Mouse (Mus musculus): ENCODE data around the gene Wbp2nl.
"Not testable (repeated sequence)": the region's sequence is repeated elsewhere in the genome, so short reads cannot be mapped to it uniquely, and the experiment has no call there.

Wbp2nl gene

GRCm38 (mm10) chr15:82348258-82348998 is 49.7 kb downstream of the Wbp2nl start:
- DNase-seq (ENCODE audit: low spot score) = no peak

GRCm38 (mm10) chr15:82348999-82349341 is 50.2 kb downstream of the Wbp2nl start:
- DNase-seq (ENCODE audit: low spot score) = no peak

GRCm38 (mm10) chr15:82350349-82350748 is 51.6 kb downstream of the Wbp2nl start:
- DNase-seq (ENCODE audit: low spot score) = no peak

- no peak for DNase-seq (ENCODE audit: low spot score)
Measured at GRCm38 (mm10) chr15:82351480-82351879, 52.7 kb downstream of the Wbp2nl start.

GRCm38 (mm10) chr15:82353078-82353744 is 54.5 kb downstream of the Wbp2nl start:
- DNase-seq (ENCODE audit: low spot score) = no peak

- DNase-seq (ENCODE audit: low spot score) = no peak
Measured at GRCm38 (mm10) chr15:82353745-82354113, 55.0 kb downstream of the Wbp2nl start.

- DNase-seq (ENCODE audit: low spot score) = peak; percentile 98
Measured at GRCm38 (mm10) chr15:82354126-82354945, 55.6 kb downstream of the Wbp2nl start, which contains the start of gene Ndufa6. Gene Ndufa6, minus strand, starts transcription at chr15:82354322.

- DNase-seq (ENCODE audit: low spot score) = no peak
Measured at GRCm38 (mm10) chr15:82358431-82359260, 59.9 kb downstream of the Wbp2nl start.

- no peak for DNase-seq (ENCODE audit: low spot score)
Measured at GRCm38 (mm10) chr15:82361459-82362018, 62.8 kb downstream of the Wbp2nl start.

- no peak for DNase-seq (ENCODE audit: low spot score)
Measured at GRCm38 (mm10) chr15:82362234-82362633, 63.5 kb downstream of the Wbp2nl start.

GRCm38 (mm10) chr15:82363801-82364200 is 65.0 kb downstream of the Wbp2nl start:
- DNase-seq (ENCODE audit: low spot score) = not testable (repeated sequence)
